Mouse (Mus musculus) urinary bladder, postnatal 14 days (tissue): ENCODE results near the gene Tln1.
A peak's percentile ranks its signal among the peaks of the same experiment; 100 is the strongest.
"Not testable (repeated sequence)": the region's sequence is repeated elsewhere in the genome, so short reads cannot be mapped to it uniquely, and the experiment has no call there.

Source experiments
- DNase-seq: peaks from one replicate; pipeline ENCODE4 v3.0.0; 2021; ENCODE audit warnings: low spot score

The Tln1 gene

DNA sequence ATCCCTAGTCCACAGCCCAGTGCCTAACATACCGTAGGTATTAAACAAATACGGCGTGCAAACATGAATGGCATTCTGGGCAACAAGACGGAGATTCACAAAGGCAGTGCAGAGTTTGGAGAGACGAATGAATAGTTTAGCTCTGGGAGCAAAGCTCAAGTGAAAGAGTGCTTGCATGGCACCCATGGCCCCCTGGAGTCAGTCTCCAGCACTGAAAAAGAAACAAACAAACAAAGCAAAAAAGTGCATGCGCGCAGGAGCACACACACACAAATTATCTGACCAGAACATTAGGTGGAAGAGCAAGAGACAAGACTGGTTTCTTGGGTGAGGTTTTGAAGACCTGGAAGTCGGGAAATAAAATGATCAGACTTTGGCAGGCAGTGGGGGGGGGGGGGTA lies 56.4 kb downstream of the Tln1 start:
- DNase-seq = no peak

DNA sequence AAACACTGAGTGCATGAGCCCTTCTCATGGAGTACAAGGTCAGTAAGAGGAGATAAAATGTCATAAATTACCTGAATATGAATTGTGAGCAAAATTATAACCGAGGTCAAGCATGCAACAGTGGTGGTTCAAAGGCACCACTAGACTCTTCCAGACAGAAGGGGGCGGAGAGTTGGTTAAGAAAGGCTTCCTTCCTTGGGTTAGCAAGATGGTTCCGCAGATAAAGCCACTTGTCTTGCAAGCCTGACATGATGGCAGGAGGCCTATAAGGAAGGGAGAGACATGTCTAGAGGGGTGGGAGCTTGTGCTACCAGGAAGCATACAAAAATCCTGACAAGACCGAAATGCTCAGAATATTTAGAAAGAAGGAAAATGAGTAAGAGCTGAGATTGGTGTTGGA lies 58.2 kb downstream of the Tln1 start:
- no peak for DNase-seq

- no peak for DNase-seq
These were observed 59.0 kb downstream of the Tln1 start for GRCm38 (mm10) chr4:43503506-43503905.

DNA sequence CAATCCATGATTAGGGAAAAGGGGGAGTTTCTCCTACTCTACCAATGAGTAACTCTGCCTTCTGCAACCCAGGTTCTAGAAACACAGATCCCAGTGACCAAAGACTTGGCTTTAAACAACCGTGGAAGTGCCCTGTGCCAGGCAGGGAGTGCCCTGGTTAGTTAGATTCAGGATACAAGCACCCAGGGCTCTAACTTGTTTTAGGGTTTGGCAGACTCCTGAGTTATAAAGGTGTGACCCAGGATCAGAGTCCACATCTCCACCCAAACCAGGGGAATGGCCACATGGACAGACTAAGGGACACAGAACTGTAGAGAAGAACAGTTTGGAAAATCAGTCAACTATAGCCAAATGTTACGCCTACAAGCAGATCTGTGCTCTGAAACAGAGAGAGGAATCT lies 59.5 kb downstream of the Tln1 start:
- no peak for DNase-seq

- peak; percentile 85 for DNase-seq
These were observed 62.8 kb downstream of the Tln1 start, which contains the start of gene Arhgef39 for GRCm38 (mm10) chr4:43499407-43500333. Arhgef39 (minus strand) TSS chr4:43499695.

DNA sequence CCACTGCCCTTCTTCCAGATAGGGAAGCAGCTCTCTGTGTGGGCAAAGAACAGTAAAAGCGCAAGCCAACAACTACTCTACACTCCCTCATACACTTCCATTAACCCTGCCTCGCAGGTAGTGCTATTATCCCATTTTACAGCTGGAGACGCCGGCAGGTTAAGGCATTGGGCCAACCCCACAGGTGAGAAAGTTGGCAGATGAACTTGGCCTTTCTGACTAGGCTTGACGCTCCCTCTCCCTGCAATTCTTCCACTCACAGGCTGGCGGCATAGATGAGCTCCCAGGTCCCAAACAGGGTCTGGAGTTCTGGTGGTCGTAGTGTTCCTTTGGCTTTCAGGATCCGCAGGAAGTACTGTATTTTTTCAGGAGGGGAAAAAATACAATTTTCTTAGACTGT lies 63.5 kb downstream of the Tln1 start:
- DNase-seq = no peak

DNA sequence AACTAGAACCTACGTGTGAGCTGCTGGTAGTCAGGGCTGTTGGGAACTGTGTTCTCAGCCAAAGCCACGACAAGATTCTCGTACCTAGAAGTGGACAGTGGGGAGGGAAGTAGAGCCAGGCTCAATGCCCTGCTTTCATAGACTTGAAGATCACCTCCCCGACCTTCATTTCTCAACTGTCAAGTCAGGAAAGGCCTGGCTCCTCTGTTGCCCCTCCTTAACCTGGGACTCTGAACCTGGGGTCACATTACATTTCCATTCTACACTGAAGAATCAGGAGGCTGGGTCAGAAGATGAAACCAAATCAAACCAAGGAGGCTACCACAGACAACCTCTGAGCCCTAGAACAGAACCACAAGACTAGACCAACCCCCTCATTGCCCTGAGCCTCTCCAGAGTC lies 64.5 kb downstream of the Tln1 start:
- no peak for DNase-seq

DNA sequence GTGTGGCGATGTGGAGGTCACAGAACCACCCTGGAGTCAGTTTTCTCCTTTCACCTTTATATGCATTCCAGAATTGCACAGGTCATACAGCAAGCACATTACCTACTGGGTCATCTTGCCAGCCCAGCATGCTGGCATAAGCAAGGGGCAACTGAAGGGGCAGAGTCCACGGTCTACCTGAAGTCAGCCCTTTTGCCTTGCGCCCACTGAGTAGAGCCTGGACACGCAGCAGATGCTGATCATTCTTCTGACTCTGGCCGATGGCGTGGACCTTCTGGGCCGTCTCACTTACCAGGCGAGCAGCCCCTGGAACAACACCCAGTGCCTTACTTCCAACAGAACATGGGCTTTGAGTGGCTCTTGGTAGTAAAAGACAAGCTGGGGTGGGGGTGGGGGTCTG lies 65.1 kb downstream of the Tln1 start:
- DNase-seq = no peak

DNA sequence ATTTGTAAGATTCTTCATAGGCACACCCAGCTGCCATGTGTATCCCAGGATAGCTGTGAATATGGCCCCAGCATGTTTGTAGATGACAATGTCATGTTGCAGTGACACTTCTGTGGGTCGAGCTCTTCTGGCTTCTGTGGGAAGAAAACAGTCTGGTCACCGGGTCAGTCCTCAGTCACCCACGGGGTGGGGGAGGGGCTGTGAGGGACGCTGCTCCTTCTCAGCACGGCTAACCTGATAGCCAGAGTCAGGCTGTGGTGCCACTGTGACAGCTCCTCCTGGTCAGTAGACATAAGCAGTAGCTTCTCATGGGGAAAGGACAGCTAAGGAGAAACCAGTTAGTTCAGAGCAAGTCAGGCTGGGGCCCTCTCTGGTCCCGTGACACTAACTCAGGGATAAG lies 65.9 kb downstream of the Tln1 start:
- DNase-seq = no peak

DNA sequence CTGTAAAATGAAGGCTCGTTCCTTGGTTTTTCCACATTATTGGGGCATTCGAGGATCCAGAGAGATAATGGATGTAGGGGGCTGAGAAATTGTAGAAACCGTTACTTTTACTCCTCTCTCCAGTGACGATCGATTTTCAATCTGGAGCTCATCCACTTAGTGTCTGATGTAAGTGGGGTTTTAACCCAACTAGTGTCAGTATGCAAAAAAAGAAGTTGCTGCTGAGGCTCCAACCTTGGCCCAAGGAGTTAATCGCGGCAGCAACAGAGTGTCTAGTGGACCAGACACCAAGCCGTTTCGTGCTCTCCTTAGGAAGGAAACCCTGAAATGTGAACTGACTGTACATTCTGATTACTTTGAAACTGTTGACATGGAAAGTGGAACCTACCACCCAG lies 68.6 kb downstream of the Tln1 start:
- no peak for DNase-seq

DNA sequence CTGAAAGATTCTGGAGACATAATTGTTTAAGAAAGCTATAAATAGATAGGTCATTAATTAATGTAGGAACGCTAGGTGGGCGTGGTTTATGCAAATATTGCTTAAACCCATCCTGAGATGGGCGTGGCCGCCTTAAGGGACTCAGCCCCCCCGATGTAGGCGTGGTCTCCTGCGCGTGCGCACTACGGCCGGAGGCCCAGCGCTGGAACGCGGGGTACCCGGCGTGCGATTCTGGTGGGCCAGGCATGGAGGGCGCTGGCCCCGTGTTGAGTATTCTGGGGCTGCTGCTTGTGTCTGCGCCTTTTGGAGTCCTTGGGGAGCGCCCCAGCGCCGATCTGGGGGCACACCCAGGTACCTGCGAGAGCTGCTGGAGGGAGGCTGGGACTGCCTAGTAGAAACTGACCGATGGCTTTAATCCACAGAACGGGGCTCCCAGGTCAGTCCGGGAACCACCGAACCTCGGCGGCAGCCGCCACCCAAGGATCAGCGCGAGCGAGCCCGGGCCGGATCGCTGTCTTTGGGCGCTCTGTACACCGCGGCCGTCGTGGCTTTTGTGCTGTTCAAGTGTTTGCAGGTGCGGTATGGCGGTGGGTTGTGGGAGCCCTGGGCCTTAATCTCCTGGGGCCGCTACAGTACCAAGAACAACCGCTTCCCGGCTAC lies 69.2 kb downstream of the Tln1 start:
- DNase-seq = peak; percentile 96

DNA sequence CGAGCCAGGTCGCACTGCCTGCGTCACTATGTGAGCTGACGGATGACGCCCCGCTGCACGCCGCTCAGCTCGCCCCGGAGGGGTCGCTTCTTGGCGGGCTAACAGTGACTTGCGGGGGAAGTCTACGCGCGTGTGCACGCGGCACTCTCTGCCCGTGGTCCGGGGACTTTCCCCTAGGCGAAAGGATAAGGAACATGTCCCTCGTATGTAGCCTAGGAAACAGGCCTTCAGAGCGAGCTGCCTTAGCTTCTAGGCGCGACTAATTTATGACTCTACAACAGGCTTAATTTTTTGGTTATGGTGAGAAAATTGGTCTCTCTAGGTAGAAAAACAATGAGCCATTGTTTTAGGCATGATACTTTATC lies 69.7 kb downstream of the Tln1 start, which contains the start of gene Ccdc107:
TSS of gene Ccdc107 (plus strand) at position 80 of the 365 bp plus-strand sequence.
- DNase-seq = peak; percentile 92

- DNase-seq = no peak
These were observed 70.2 kb downstream of the Tln1 start for GRCm38 (mm10) chr4:43492101-43492820.

- DNase-seq = no peak
These were observed 71.7 kb downstream of the Tln1 start for GRCm38 (mm10) chr4:43490801-43491200.

DNA sequence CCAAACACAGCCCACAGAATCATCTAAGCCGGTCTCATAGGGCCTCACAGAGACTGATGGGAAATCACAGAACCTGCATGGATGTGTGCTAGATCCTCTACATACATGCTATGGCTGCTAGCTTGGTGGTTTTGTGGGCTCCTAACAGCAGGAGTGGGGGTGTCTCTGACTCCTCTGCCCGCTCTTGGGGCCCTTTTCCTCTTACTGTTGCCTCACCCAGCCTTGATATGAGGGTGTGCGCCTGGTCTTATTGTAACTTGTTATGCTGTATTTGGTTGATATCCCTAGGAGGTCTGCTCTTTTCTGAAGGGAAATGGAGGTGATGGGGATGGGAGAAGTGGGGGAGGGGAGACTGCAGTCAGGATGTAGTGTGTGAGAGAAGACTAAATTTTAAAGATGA lies 72.9 kb downstream of the Tln1 start:
- no peak for DNase-seq

DNA sequence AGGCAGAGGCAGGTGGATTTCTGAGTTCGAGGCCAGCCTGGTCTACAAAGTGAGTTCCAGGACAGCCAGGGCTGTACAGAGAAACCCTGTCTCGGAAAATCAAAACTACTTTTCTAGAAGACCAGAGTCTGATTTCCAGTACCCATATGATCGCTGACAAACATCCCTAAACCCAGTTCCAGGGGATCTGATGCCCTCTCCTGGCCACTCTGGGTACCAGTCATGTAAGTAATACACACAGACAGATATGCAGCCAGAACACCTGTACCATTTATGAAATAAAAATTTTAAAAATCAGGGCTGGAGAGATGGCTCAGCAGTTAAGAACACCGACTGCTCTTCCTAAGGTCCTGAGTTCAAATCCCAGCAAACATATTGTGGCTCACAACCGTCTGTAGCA lies 76.8 kb downstream of the Tln1 start:
- DNase-seq = not testable (repeated sequence)

GRCm38 (mm10) chr4:43483535-43484091 lies 78.9 kb downstream of the Tln1 start, which contains the start of gene Sit1:
Sit1 (minus strand) TSS chr4:43483734.
- no peak for DNase-seq

DNA sequence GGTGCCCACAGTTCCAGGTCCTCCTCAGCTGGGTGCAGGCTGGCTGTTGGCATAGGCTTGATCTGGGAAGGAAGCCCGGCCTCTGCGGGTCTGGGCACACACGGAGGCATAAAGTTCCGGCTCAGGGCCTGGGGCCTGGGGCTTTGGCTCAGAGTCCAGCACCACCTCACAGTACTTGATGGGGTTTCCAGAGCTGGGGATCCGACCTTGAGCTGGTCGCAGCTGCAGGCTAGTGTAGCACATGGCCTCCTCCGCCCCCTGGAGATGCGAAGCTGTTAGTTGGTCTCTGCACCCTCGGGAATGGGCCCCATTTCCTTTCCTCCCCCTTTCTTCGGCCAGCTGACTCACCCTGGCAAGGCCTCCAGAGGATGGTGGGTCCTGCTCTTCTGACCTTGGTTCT lies 79.9 kb downstream of the Tln1 start:
- no peak for DNase-seq

GRCm38 (mm10) chr4:43481894-43482456 lies 80.5 kb downstream of the Tln1 start:
- DNase-seq = no peak
